Mouse (Mus musculus) hindbrain, embryonic 11.5 days (tissue): ENCODE results near the gene Rpp25. TPM values are rescaled to one million over a fixed set of nuclear protein-coding genes. Genes with fewer than 3 reads are reported as not detected.

Source experiments
- ATAC-seq: fragments of 200-750 bp; cut with Nextera tagmentation; 2 replicates; pipeline ENCODE4 v1.8.0; 2017; ENCODE audit warnings: mild to moderate bottlenecking, moderate TSS enrichment, moderate library complexity; ENCODE audit not compliant: low FRiP score
- DNase-seq: peaks from one replicate; pipeline ENCODE4 v3.0.0-alpha.2; 2015; ENCODE audit warnings: low spot score
- H3K27ac ChIP-seq: fragments of 300-500 bp; sonication (generic); 2 replicates; pipeline ENCODE4 v1.5.1; 2014; ENCODE audit warnings: mild to moderate bottlenecking, low read depth, low read length
- H3K27me3 ChIP-seq: fragments of 300-500 bp; sonication (generic); 2 replicates; pipeline ENCODE4 v1.6.1; 2014; ENCODE audit warnings: mild to moderate bottlenecking, low read length, moderate library complexity, mixed read lengths; ENCODE audit not compliant: control insufficient read depth, insufficient read depth
- H3K36me3 ChIP-seq: fragments of 300-500 bp; sonication (generic); 2 replicates; pipeline ENCODE4 v1.6.1; 2014; ENCODE audit warnings: mild to moderate bottlenecking, low read length, moderate library complexity, mixed read lengths; ENCODE audit not compliant: control insufficient read depth, insufficient read depth
- H3K4me1 ChIP-seq: fragments of 300-500 bp; sonication (generic); replicated peaks from 2 replicates; pipeline ENCODE4 v1.6.1; 2014; ENCODE audit warnings: low read length, mixed read lengths; ENCODE audit not compliant: control insufficient read depth, insufficient read depth
- H3K4me2 ChIP-seq: fragments of 300-500 bp; sonication (generic); replicated peaks from 2 replicates; pipeline ENCODE4 v1.6.1; 2014; ENCODE audit warnings: mild to moderate bottlenecking, low read depth, low read length
- H3K4me3 ChIP-seq: fragments of 300-500 bp; sonication (generic); 2 replicates; pipeline ENCODE4 v1.5.1; 2014; ENCODE audit warnings: low read depth, low read length
- H3K9ac ChIP-seq: fragments of 300-500 bp; sonication (generic); 2 replicates; pipeline ENCODE4 v1.6.1; 2014; ENCODE audit warnings: low read depth, low read length
- H3K9me3 ChIP-seq: fragments of 300-500 bp; sonication (generic); 2 replicates; pipeline ENCODE4 v1.6.1; 2016; ENCODE audit warnings: low read length; ENCODE audit not compliant: control insufficient read depth
- WGBS: fragments of 180-500 bp; shearing (Covaris S2); extraction: QIAGEN DNeasy Blood & Tissue Kit; methylation state at CpG from one replicate; pipeline ENCODE4 v1.1.7; 2014; 5-methylcytosine and 5-hydroxymethylcytosine counted together
- polyA plus RNA-seq: library from polyadenylated mRNA; unstranded; fragments of >200 nt; fragmentation: Nextera tagmentation; extraction: Ambion mirVana; gene quantifications from 2 replicates; pipeline ENCODE4 v1.2.1, GENCODE M21; 2014

The Rpp25 gene
- polyA plus RNA-seq, 1 experiment from 2014 or later, result 10.5 TPM

GRCm38 (mm10) chr9:57504891-57505290, 1.1 kb downstream of the Rpp25 start:
- Histone ChIP-seq H3K27me3 (peaks cover 60% of the 10 kb centered on the region), H3K4me1 (peaks cover 14% of the 10 kb centered on the region), H3K9ac (no peak overlapping the region), H3K4me3 (peak overlapping the region; percentile 37; the same call in 1 of the 2 replicates), H3K9me3 (no peaks in the 10 kb centered on the region), H3K4me2 (0 out of 2 replicates have a peak overlapping the region, but pooled peaks have one; percentile 77), H3K27ac (no peak overlapping the region), H3K36me3 (no peaks in the 10 kb centered on the region)
- WGBS, result 49% methylated on average over 10 of the region's 10 CpGs
- DNase-seq (peak; percentile 14), ATAC-seq (no peak)

GRCm38 (mm10) chr9:57505700-57506099, 1.9 kb downstream of the Rpp25 start:
- DNase-seq, result no peak
- Histone ChIP-seq H3K9me3 (no peaks in the 10 kb centered on the region), H3K27me3 (peaks cover 54% of the 10 kb centered on the region), H3K36me3 (no peaks in the 10 kb centered on the region), H3K4me2 (no peak overlapping the region), H3K9ac (no peak overlapping the region), H3K27ac (peak overlapping the region; percentile 54; the same call in 1 of the 2 replicates), H3K4me1 (peaks cover 16% of the 10 kb centered on the region), H3K4me3 (no peak overlapping the region)
- 10% methylated on average over 8 of the region's 8 CpGs for WGBS
- ATAC-seq, result peak; percentile 62; the same call in 1 of the 2 replicates

- ATAC-seq, result no peak
- H3K4me1 ChIP-seq, result peaks cover 2% of the 10 kb centered on the region; the same call in 1 of the 2 replicates
- no peak overlapping the region for H3K27ac ChIP-seq
- H3K9me3 ChIP-seq, result no peaks in the 10 kb centered on the region
- no peaks in the 10 kb centered on the region for H3K36me3 ChIP-seq
- no peak overlapping the region for H3K4me3 ChIP-seq
- H3K27me3 ChIP-seq, result peaks cover 10% of the 10 kb centered on the region
- no peak overlapping the region for H3K4me2 ChIP-seq
- 36% methylated on average over 2 of the region's 2 CpGs for WGBS
- no peak overlapping the region for H3K9ac ChIP-seq
- no peak for DNase-seq
Measured at GRCm38 (mm10) chr9:57510577-57510976, 6.8 kb downstream of the Rpp25 start.

GRCm38 (mm10) chr9:57517113-57517512, 13.3 kb downstream of the Rpp25 start:
- no peaks in the 10 kb centered on the region for H3K27me3 ChIP-seq
- no peaks in the 10 kb centered on the region for H3K9me3 ChIP-seq
- no peak overlapping the region for H3K4me2 ChIP-seq
- DNase-seq (peak; percentile 90), ATAC-seq (no peak)
- H3K9ac ChIP-seq, result no peak overlapping the region
- H3K4me1 ChIP-seq, result no peaks in the 10 kb centered on the region
- H3K36me3 ChIP-seq, result no peaks in the 10 kb centered on the region
- no peak overlapping the region for H3K27ac ChIP-seq
- WGBS, result 9% methylated on average over 3 of the region's 3 CpGs
- no peak overlapping the region for H3K4me3 ChIP-seq

GRCm38 (mm10) chr9:57520375-57521055, 16.7 kb downstream of the Rpp25 start:
- H3K4me1 ChIP-seq, result no peaks in the 10 kb centered on the region
- H3K27me3 ChIP-seq, result no peaks in the 10 kb centered on the region
- no peaks in the 10 kb centered on the region for H3K36me3 ChIP-seq
- H3K4me3 ChIP-seq, result peak overlapping the region; percentile 96
- DNase-seq, result no peak
- ATAC-seq, result no peak; the same call in 1 of the 2 replicates
- peak overlapping the region; percentile 97 for H3K9ac ChIP-seq
- H3K27ac ChIP-seq, result no peak overlapping the region
- H3K4me2 ChIP-seq, result peak overlapping the region; percentile 78
- 23% methylated on average over 16 of the region's 16 CpGs for WGBS
- H3K9me3 ChIP-seq, result no peaks in the 10 kb centered on the region

- Histone ChIP-seq H3K27ac (peak within 1 kb of the TSS; percentile 88), H3K4me2 (peak within 1 kb of the TSS; percentile 78), H3K9ac (peak within 1 kb of the TSS; percentile 97), H3K9me3 (no peaks in the 10 kb centered on the region), H3K4me3 (peak within 1 kb of the TSS; percentile 96), H3K36me3 (no peaks in the 10 kb centered on the region), H3K27me3 (no peaks in the 10 kb centered on the region), H3K4me1 (no peaks in the 10 kb centered on the region)
- ATAC-seq (peak; percentile 95), DNase-seq (peak; percentile 93)
- under 1% methylated on average over 88 of the region's 95 CpGs for WGBS
Measured at GRCm38 (mm10) chr9:57521056-57521911, 17.5 kb downstream of the Rpp25 start, which contains the start of gene Cox5a. Gene Cox5a (plus strand): TSS chr9:57521274.

GRCm38 (mm10) chr9:57522114-57522860, 18.5 kb downstream of the Rpp25 start:
- peak overlapping the region; percentile 97 for H3K9ac ChIP-seq
- H3K27me3 ChIP-seq, result no peaks in the 10 kb centered on the region
- no peaks in the 10 kb centered on the region for H3K4me1 ChIP-seq
- H3K27ac ChIP-seq, result no peak overlapping the region
- peak overlapping the region; percentile 78 for H3K4me2 ChIP-seq
- DNase-seq (no peak), ATAC-seq (no peak)
- 53% methylated on average over 7 of the region's 7 CpGs for WGBS
- H3K9me3 ChIP-seq, result no peaks in the 10 kb centered on the region
- peak overlapping the region; percentile 96 for H3K4me3 ChIP-seq
- H3K36me3 ChIP-seq, result no peaks in the 10 kb centered on the region

- peak overlapping the region; percentile 96; the same call in 1 of the 2 replicates for H3K4me3 ChIP-seq
- DNase-seq (no peak), ATAC-seq (no peak)
- no peaks in the 10 kb centered on the region for H3K9me3 ChIP-seq
- H3K27me3 ChIP-seq, result no peaks in the 10 kb centered on the region
- no peak overlapping the region for H3K27ac ChIP-seq
- no peaks in the 10 kb centered on the region for H3K36me3 ChIP-seq
- H3K4me2 ChIP-seq, result peak overlapping the region; percentile 78; the same call in 1 of the 2 replicates
- H3K4me1 ChIP-seq, result no peaks in the 10 kb centered on the region
- no peak overlapping the region for H3K9ac ChIP-seq
- WGBS, result 86% methylated on average over 4 of the region's 4 CpGs
Measured at GRCm38 (mm10) chr9:57522861-57523246, 19.0 kb downstream of the Rpp25 start.
